In genomic region chr16:49839681-49840535, GRCm38 (mm10) we compare ENCODE assay signal across 8 mouse cellular contexts. TPM values are rescaled to one million over a fixed set of nuclear protein-coding genes. Genes with fewer than 3 reads are reported as not detected.
DNase-seq lines count a peak whose midpoint lies in the region; ATAC-seq and TF ChIP-seq lines count a peak whose summit lies in the region.

No protein-coding gene starts in this region.

- H3K27me3 ChIP-seq in heart, embryonic 10.5 days (ENCODE audit: insufficient read depth, poor library complexity, severe bottlenecking), result no peaks in the 10 kb centered on the region
- H3K27me3 ChIP-seq in hindbrain, postnatal 0 days (ENCODE audit: insufficient read depth, low read length), result no peaks in the 10 kb centered on the region
- H3K27me3 ChIP-seq in lung, embryonic 14.5 days (ENCODE audit: insufficient read depth, low read length), result no peaks in the 10 kb centered on the region
- H3K27me3 ChIP-seq in small intestine, adult 2 months (ENCODE audit: control insufficient read depth, insufficient read depth, low read length), result no peaks in the 10 kb centered on the region

- 66% methylated on average over 15 of the region's 15 CpGs for WGBS in heart, embryonic 10.5 days
- WGBS in hindbrain, postnatal 0 days, result 57% methylated on average over 15 of the region's 15 CpGs
- 51% methylated on average over 15 of the region's 15 CpGs for WGBS in lung, embryonic 14.5 days
- WGBS in small intestine, adult 2 months, result 49% methylated on average over 15 of the region's 15 CpGs

- DNase-seq in heart, adult 18-20 months, result peak; percentile 38 to 73
- no peak for DNase-seq in heart, embryonic 10.5 days (ENCODE audit: low spot score)
- peak; percentile 94 for DNase-seq in T-cell, adult 2 months (ENCODE audit: low spot score)
- peak; percentile 60 for DNase-seq in hindbrain, postnatal 0 days (ENCODE audit: low spot score)
- peak; percentile 8 for DNase-seq in lung, embryonic 14.5 days
- no peak for DNase-seq in gastrocnemius, adult 8-10 months (ENCODE audit: low spot score in 2 of 2)

- H3K4me2 ChIP-seq in hindbrain, postnatal 0 days (ENCODE audit: low read depth, low read length), result no peak overlapping the region
- peak overlapping the region; percentile 15; the same call in 1 of the 2 replicates for H3K4me2 ChIP-seq in lung, embryonic 14.5 days

- H3K4me3 ChIP-seq in heart, embryonic 10.5 days, result no peak overlapping the region
- H3K4me3 ChIP-seq in hindbrain, postnatal 0 days (ENCODE audit: low read length), result no peak overlapping the region
- H3K4me3 ChIP-seq in lung, embryonic 14.5 days (ENCODE audit: low read depth, low read length), result no peak overlapping the region
- H3K4me3 ChIP-seq in small intestine, adult 2 months (ENCODE audit: low read depth, low read length), result 0 out of 2 replicates have a peak overlapping the region, but pooled peaks have one; percentile 20

- no peak overlapping the region for H3K9ac ChIP-seq in hindbrain, postnatal 0 days (replicated peaks; ENCODE audit: low read length)
- H3K9ac ChIP-seq in lung, embryonic 14.5 days, result no peak overlapping the region

- no peaks in the 10 kb centered on the region for H3K9me3 ChIP-seq in heart, embryonic 10.5 days
- no peaks in the 10 kb centered on the region for H3K9me3 ChIP-seq in hindbrain, postnatal 0 days (ENCODE audit: low read length)
- H3K9me3 ChIP-seq in lung, embryonic 14.5 days (ENCODE audit: low read depth, low read length), result no peaks in the 10 kb centered on the region

- H3K4me1 ChIP-seq in heart, embryonic 10.5 days, result peaks cover 5% of the 10 kb centered on the region; the same call in 1 of the 2 replicates
- H3K4me1 ChIP-seq in hindbrain, postnatal 0 days (ENCODE audit: insufficient read depth, low read length), result no peaks in the 10 kb centered on the region
- peaks cover 6% of the 10 kb centered on the region; the same call in 1 of the 2 replicates for H3K4me1 ChIP-seq in lung, embryonic 14.5 days (ENCODE audit: insufficient read depth)
- no peaks in the 10 kb centered on the region for H3K4me1 ChIP-seq in small intestine, adult 2 months (ENCODE audit: control insufficient read depth, insufficient read depth, insufficient read length, low read length)

- TF ChIP-seq POLR2A in small intestine, adult 2 months (IDR thresholded peaks at IDR 0.05; ENCODE audit: low read depth, low read length), result no peak

- ATAC-seq in erythroblast, adult 5-6 weeks (replicated peaks; ENCODE audit: low FRiP score, poor library complexity, severe bottlenecking), result peak; percentile 89
- ATAC-seq in hindbrain, postnatal 0 days, result peak; percentile 64
- peak; percentile 71; the same call in 1 of the 2 replicates for ATAC-seq in lung, embryonic 14.5 days (ENCODE audit: insufficient read depth)

- no peak overlapping the region for H3K27ac ChIP-seq in heart, embryonic 10.5 days
- H3K27ac ChIP-seq in hindbrain, postnatal 0 days, result peak overlapping the region; percentile 59
- peak overlapping the region; percentile 67 for H3K27ac ChIP-seq in lung, embryonic 14.5 days (ENCODE audit: low read depth)
- H3K27ac ChIP-seq in small intestine, adult 2 months (ENCODE audit: insufficient read depth, low read depth, low read length), result peak overlapping the region; percentile 35

- no peak for TF ChIP-seq CTCF in hindbrain, postnatal 0 days (IDR thresholded peaks at IDR 0.05; ENCODE audit: low read depth)
- TF ChIP-seq CTCF in lung, embryonic 14.5 days (IDR thresholded peaks at IDR 0.05; ENCODE audit: low read depth), result no peak
- no peak for TF ChIP-seq CTCF in small intestine, adult 2 months (IDR thresholded peaks at IDR 0.05; ENCODE audit: extremely low read depth, insufficient read length, insufficient replicate concordance, low read depth, low read length)

- H3K36me3 ChIP-seq in heart, embryonic 10.5 days, result no peaks in the 10 kb centered on the region
- no peaks in the 10 kb centered on the region for H3K36me3 ChIP-seq in hindbrain, postnatal 0 days (ENCODE audit: insufficient read depth, low read length)
- no peaks in the 10 kb centered on the region for H3K36me3 ChIP-seq in lung, embryonic 14.5 days (ENCODE audit: insufficient read depth)
- H3K36me3 ChIP-seq in small intestine, adult 2 months (ENCODE audit: control insufficient read depth, insufficient read depth, low read length), result no peaks in the 10 kb centered on the region

RNA-seq across cellular contexts. Expression of gene Cd47, which starts 39.6 kb away (rescaled TPM):
- total RNA-seq in heart, adult 18-20 months (2021), result 10 to 100 TPM; 79.4 to 84.7 TPM
- polyA plus RNA-seq in heart, embryonic 10.5 days (2016; fragmentation: Nextera tagmentation; extraction: Ambion mirVana), result 49.0 and 50.3 TPM in 2 replicates
- total RNA-seq in erythroblast, adult 5-6 weeks (2015; ENCODE audit: low replicate concordance), result 738 and 836 TPM in 2 replicates
- total RNA-seq in erythroblast, adult 5-6 weeks (2017; ENCODE audit: low replicate concordance), result 851 and 940 TPM in 2 replicates
- 38.9 and 44.3 TPM in 2 replicates for total RNA-seq in hindbrain, postnatal 0 days (2014; rRNA removed)
- polyA plus RNA-seq in hindbrain, postnatal 0 days (2015; fragmentation: Nextera tagmentation; extraction: Ambion mirVana), result 235 and 238 TPM in 2 replicates
- polyA plus RNA-seq in lung, embryonic 14.5 days (2014; fragmentation: Nextera tagmentation; extraction: Ambion mirVana), result 96.3 and 104 TPM in 2 replicates
- 21.7 and 56.8 TPM in 2 replicates for polyA plus RNA-seq in small intestine, adult 2 months (2012; rRNA removed)
- 10 to 100 TPM; 21.9 to 27.5 (median 24.5) TPM for total RNA-seq in gastrocnemius, adult 8-10 months (2022)

Comparison
In these comparisons a context has a peak if more than half of its experiments do, and no peak if none do; other contexts are left out.
1. DNase-seq: peak in heart, adult 18-20 months (2 of 2), T-cell, adult 2 months (single experiment), hindbrain, postnatal 0 days (single experiment) and lung, embryonic 14.5 days (single experiment); none in heart, embryonic 10.5 days (single experiment) and gastrocnemius, adult 8-10 months (0 of 2).
2. RNA of gene Cd47, which starts 39.6 kb away (total RNA-seq): 738 to 940 TPM in erythroblast, adult 5-6 weeks; 79.4 to 84.7 TPM in heart, adult 18-20 months, 38.9 to 44.3 TPM in hindbrain, postnatal 0 days and 21.9 to 27.5 TPM in gastrocnemius, adult 8-10 months; every median in the first group is over 4 times any median in the second.
3. Peak in every context shown above with its lines, with median percentiles within 50 percentile points of each other: ATAC-seq.